Mouse (Mus musculus): ENCODE measurements around the gene Usp8.

GRCm38 (mm10) chr2:126787721-126788342 is 80.7 kb downstream of the Usp8 start:
- TF ChIP-seq CTCF (IDR thresholded peaks at IDR 0.05; ENCODE audit: low read depth) (no peak), EP300 (IDR thresholded peaks at IDR 0.05; ENCODE audit: low read depth) (no peak)
